In the genomic region with DNA sequence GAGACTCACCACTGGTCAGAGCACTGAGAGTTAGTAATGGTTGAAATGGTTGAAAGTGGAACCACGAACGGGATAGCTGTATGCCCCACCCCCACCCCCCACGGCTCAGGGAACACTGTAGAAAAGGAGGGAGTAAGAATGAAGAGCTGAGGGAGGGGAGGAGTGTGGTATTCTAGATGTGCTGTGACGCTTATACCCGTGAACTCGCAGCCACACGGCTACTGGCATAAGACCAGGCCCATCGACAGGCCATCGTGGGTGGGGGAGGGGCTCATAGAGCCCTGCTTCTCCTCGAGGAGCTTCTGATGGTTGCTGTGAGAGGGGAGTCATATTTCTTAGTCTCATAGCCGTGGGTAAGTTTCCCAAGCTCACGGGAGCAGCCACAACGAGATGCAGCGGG, we compare ENCODE assay signal across 18 mouse cellular contexts. TPM values are rescaled to one million over a fixed set of nuclear protein-coding genes. Genes with fewer than 3 reads are reported as not detected.
DNase-seq lines count a peak whose midpoint lies in the region; ATAC-seq lines count a peak whose summit lies in the region.
"Had no signal": no experiment of that assay in that cellular context is flagged by ENCODE, and none has a peak within 500 bp of the region (broad histone marks: within the 10 kb centered on the region; RNA-seq: fewer than 3 reads in every experiment).

No protein-coding gene starts in this region.

- H3K27ac ChIP-seq in heart, embryonic 13.5 days (replicated peaks) = no peak overlapping the region
- no peak overlapping the region for H3K27ac ChIP-seq in lung, embryonic 16.5 days (ENCODE audit: low read length)
- peak overlapping the region; percentile 30; the same call in 1 of the 2 replicates for H3K27ac ChIP-seq in hindbrain, embryonic 12.5 days
- no peak overlapping the region for H3K27ac ChIP-seq in neural tube, embryonic 12.5 days
- H3K27ac ChIP-seq: forebrain, embryonic 12.5 days; heart, adult 2 months; intestine, embryonic 15.5 days; liver, embryonic 14.5 days had no signal

- WGBS in heart, embryonic 13.5 days = 47% methylated on average over 14 of the region's 14 CpGs
- 28% methylated on average over 14 of the region's 14 CpGs for WGBS in lung, embryonic 16.5 days
- WGBS in hindbrain, embryonic 12.5 days = 31% methylated on average over 14 of the region's 14 CpGs
- WGBS in neural tube, embryonic 12.5 days = 17% methylated on average over 14 of the region's 14 CpGs

- H3K9ac ChIP-seq in heart, embryonic 13.5 days = no peak overlapping the region
- no peak overlapping the region for H3K9ac ChIP-seq in lung, embryonic 16.5 days (ENCODE audit: low read length)
- H3K9ac ChIP-seq in hindbrain, embryonic 12.5 days = no peak overlapping the region
- H3K9ac ChIP-seq in neural tube, embryonic 12.5 days = no peak overlapping the region
- H3K9ac ChIP-seq: forebrain, embryonic 12.5 days; intestine, embryonic 15.5 days; liver, embryonic 14.5 days had no signal

- H3K4me3 ChIP-seq in heart, embryonic 13.5 days = no peak overlapping the region
- H3K4me3 ChIP-seq in lung, embryonic 16.5 days (ENCODE audit: low read length) = 0 out of 2 replicates have a peak overlapping the region, but pooled peaks have one; percentile 10
- no peak overlapping the region for H3K4me3 ChIP-seq in hindbrain, embryonic 12.5 days
- no peak overlapping the region for H3K4me3 ChIP-seq in neural tube, embryonic 12.5 days
- H3K4me3 ChIP-seq: forebrain, embryonic 12.5 days; heart, adult 2 months; intestine, embryonic 15.5 days; myocyte had no signal

- no peaks in the 10 kb centered on the region for H3K27me3 ChIP-seq in heart, embryonic 13.5 days (replicated peaks)
- no peaks in the 10 kb centered on the region for H3K27me3 ChIP-seq in lung, embryonic 16.5 days (ENCODE audit: control insufficient read depth, insufficient read depth, low read depth, low read length)
- no peaks in the 10 kb centered on the region for H3K27me3 ChIP-seq in hindbrain, embryonic 12.5 days
- H3K27me3 ChIP-seq in neural tube, embryonic 12.5 days (replicated peaks) = no peaks in the 10 kb centered on the region
- H3K27me3 ChIP-seq: forebrain, embryonic 12.5 days; intestine, embryonic 15.5 days; Patski had no signal

- no peaks in the 10 kb centered on the region for H3K9me3 ChIP-seq in heart, embryonic 13.5 days
- no peaks in the 10 kb centered on the region for H3K9me3 ChIP-seq in lung, embryonic 16.5 days (ENCODE audit: control insufficient read depth, low read length)
- H3K9me3 ChIP-seq in hindbrain, embryonic 12.5 days (replicated peaks) = no peaks in the 10 kb centered on the region
- H3K9me3 ChIP-seq in neural tube, embryonic 12.5 days = peaks cover 5% of the 10 kb centered on the region; the same call in 1 of the 2 replicates
- H3K9me3 ChIP-seq: forebrain, embryonic 12.5 days; intestine, embryonic 15.5 days had no signal

- no peaks in the 10 kb centered on the region for H3K36me3 ChIP-seq in heart, embryonic 13.5 days
- H3K36me3 ChIP-seq in lung, embryonic 16.5 days (ENCODE audit: control insufficient read depth, insufficient read depth, low read length) = no peaks in the 10 kb centered on the region
- H3K36me3 ChIP-seq in hindbrain, embryonic 12.5 days = no peaks in the 10 kb centered on the region
- no peaks in the 10 kb centered on the region for H3K36me3 ChIP-seq in neural tube, embryonic 12.5 days
- H3K36me3 ChIP-seq: forebrain, embryonic 12.5 days; intestine, embryonic 15.5 days had no signal

- peaks cover 4% of the 10 kb centered on the region; the same call in 1 of the 2 replicates for H3K4me1 ChIP-seq in heart, embryonic 13.5 days
- H3K4me1 ChIP-seq in lung, embryonic 16.5 days (replicated peaks; ENCODE audit: control insufficient read depth, insufficient read depth, low read length) = peaks cover 10% of the 10 kb centered on the region; the same call in 1 of the 2 replicates
- H3K4me1 ChIP-seq in hindbrain, embryonic 12.5 days = peaks cover 10% of the 10 kb centered on the region
- peaks cover 15% of the 10 kb centered on the region for H3K4me1 ChIP-seq in neural tube, embryonic 12.5 days

- ATAC-seq in heart, embryonic 13.5 days (ENCODE audit: extremely low read depth, insufficient number of reproducible peaks, low FRiP score, low TSS enrichment) = no peak
- ATAC-seq in lung, embryonic 16.5 days (ENCODE audit: low read depth) = no peak
- peak; percentile 44 for ATAC-seq in hindbrain, embryonic 12.5 days (ENCODE audit: low FRiP score)
- peak; percentile 45 for ATAC-seq in neural tube, embryonic 12.5 days (ENCODE audit: low FRiP score, low read depth)
- ATAC-seq: intestine, embryonic 15.5 days; Patski had no signal

- no peak for DNase-seq in heart, adult 11 months
- no peak for DNase-seq in lung, adult 18-20 months
- DNase-seq in left cerebral cortex, adult 11 months (ENCODE audit: low spot score) = no peak
- DNase-seq in testis, postnatal 14 days (ENCODE audit: low spot score) = no peak
- DNase-seq: cerebellum, adult 18-20 months; heart, adult 2 months; heart, postnatal 14 days had no signal

- H3K4me2 ChIP-seq in heart, embryonic 13.5 days = peak overlapping the region; percentile 28; the same call in 1 of the 2 replicates
- H3K4me2 ChIP-seq in lung, embryonic 16.5 days (ENCODE audit: low read depth, low read length) = 0 out of 2 replicates have a peak overlapping the region, but pooled peaks have one; percentile 22
- H3K4me2 ChIP-seq in hindbrain, embryonic 12.5 days (replicated peaks) = no peak overlapping the region; the same call in 1 of the 2 replicates
- H3K4me2 ChIP-seq in neural tube, embryonic 12.5 days (replicated peaks) = peak overlapping the region; percentile 32
- H3K4me2 ChIP-seq: forebrain, embryonic 12.5 days; intestine, embryonic 15.5 days had no signal

RNA-seq across cellular contexts. Expression of a gene that starts 5.2 kb away (rescaled TPM):
- polyA plus RNA-seq in heart, embryonic 13.5 days (2015; fragmentation: Nextera tagmentation; extraction: Ambion mirVana) = not detected in 2 replicates
- polyA plus RNA-seq in lung, embryonic 16.5 days (2015; fragmentation: Nextera tagmentation; extraction: Ambion mirVana) = not detected in 2 replicates
- polyA plus RNA-seq in hindbrain, embryonic 12.5 days (2016; fragmentation: Nextera tagmentation; extraction: Ambion mirVana) = not detected in 2 replicates
- polyA plus RNA-seq in neural tube, embryonic 12.5 days (2016; fragmentation: Nextera tagmentation; extraction: Ambion mirVana) = not detected in 2 replicates
- polyA plus RNA-seq: cortical plate, adult 2 months; forebrain, embryonic 12.5 days; intestine, embryonic 15.5 days; liver, embryonic 14.5 days; Patski; spleen, adult 2 months had no signal

RNA-seq across cellular contexts. Expression of a gene that starts 12.9 kb away (rescaled TPM):
- 8.2 and 8.6 TPM in 2 replicates for polyA plus RNA-seq in heart, embryonic 13.5 days (2015; fragmentation: Nextera tagmentation; extraction: Ambion mirVana)
- 15.5 and 19.2 TPM in 2 replicates for polyA plus RNA-seq in lung, embryonic 16.5 days (2015; fragmentation: Nextera tagmentation; extraction: Ambion mirVana)
- polyA plus RNA-seq in hindbrain, embryonic 12.5 days (2016; fragmentation: Nextera tagmentation; extraction: Ambion mirVana) = 10.7 and 14.2 TPM in 2 replicates
- 15.7 and 19.1 TPM in 2 replicates for polyA plus RNA-seq in neural tube, embryonic 12.5 days (2016; fragmentation: Nextera tagmentation; extraction: Ambion mirVana)

Comparison
In these comparisons a context has a peak if more than half of its experiments do, and no peak if none do; other contexts are left out.
1. ATAC-seq: peak in hindbrain, embryonic 12.5 days (single experiment) and neural tube, embryonic 12.5 days (single experiment); none in heart, embryonic 13.5 days (single experiment) and lung, embryonic 16.5 days (single experiment).